Mouse (Mus musculus): ENCODE measurements around the gene Schip1. TPM values are rescaled to one million over a fixed set of nuclear protein-coding genes. Genes with fewer than 3 reads are reported as not detected.

The Schip1 gene
- polyA plus RNA-seq (2014; fragmentation: Nextera tagmentation; extraction: Ambion mirVana) = 66.4 and 73.7 TPM in 2 replicates

DNA sequence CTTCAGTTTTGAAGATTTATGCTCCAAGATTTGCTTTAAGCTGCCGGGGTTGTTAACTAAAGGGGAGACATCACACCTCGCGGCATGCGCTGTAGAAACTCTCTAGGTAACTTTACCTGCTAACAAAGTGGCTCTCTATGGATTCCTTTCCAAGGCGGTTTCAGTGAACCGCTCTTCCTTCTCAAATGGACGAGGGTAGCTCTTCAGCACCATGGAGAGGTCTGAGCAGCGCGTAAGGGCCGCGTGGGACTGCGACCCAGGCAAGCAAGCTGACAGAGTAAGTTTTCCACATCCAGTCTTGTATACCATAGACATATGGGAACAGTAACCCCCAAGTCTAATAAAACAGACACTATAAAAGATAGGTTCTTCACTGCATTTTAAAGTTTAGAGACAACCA lies at the start of gene Schip1:
Gene Schip1 (plus strand): TSS at position 72 of the 400 bp plus-strand sequence.
- no peak within 1 kb of the TSS for H3K4me3 ChIP-seq (ENCODE audit: control insufficient read depth in 1 of 2, insufficient read depth in 1 of 2, low read depth in 1 of 2, low read length in 2 of 2)
- H3K4me2 ChIP-seq (ENCODE audit: low read length) = no peak within 1 kb of the TSS
- no peaks in the 10 kb centered on the region for H3K36me3 ChIP-seq (ENCODE audit: control insufficient read depth, insufficient read depth, low read length)
- no peak for ATAC-seq (ENCODE audit: insufficient number of reproducible peaks, insufficient read depth, low FRiP score, low read depth)
- H3K9me3 ChIP-seq (ENCODE audit: control insufficient read depth, low read length) = no peaks in the 10 kb centered on the region
- no peaks in the 10 kb centered on the region for H3K4me1 ChIP-seq (ENCODE audit: control insufficient read depth in 2 of 2, insufficient read depth in 2 of 2, low read length in 2 of 2)
- H3K27me3 ChIP-seq (ENCODE audit: control insufficient read depth, insufficient read depth, low read length) = no peaks in the 10 kb centered on the region
- H3K27ac ChIP-seq (replicated peaks in 1 of 2; ENCODE audit: control insufficient read depth in 1 of 2, insufficient read depth in 1 of 2, low read depth in 2 of 2, low read length in 2 of 2) = no peak within 1 kb of the TSS
- H3K9ac ChIP-seq (ENCODE audit: low read length) = no peak within 1 kb of the TSS
- WGBS = 22% methylated on average over 12 of the region's 12 CpGs

DNA sequence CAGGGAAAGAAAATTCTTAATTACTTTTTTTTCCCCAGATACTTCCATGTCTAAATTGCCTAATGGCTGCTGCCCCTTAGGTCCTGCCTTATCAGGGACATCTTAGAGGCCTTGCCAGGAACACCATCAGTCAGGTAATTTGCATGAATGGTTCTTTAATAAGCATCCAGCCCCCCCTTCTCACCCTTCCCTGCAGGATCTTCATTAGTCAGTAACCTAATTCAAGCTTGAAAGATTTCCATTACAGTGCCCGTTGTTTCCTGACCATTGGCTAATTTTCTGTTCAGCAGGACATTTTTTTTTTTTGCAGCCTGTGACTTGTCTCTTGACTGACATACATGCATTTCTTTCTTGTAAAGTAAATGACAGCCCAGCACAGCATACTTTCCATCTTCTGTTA lies 48.8 kb upstream of the Schip1 start:
- no peak overlapping the region for H3K4me2 ChIP-seq (ENCODE audit: low read length)
- H3K36me3 ChIP-seq (ENCODE audit: control insufficient read depth, insufficient read depth, low read length) = no peaks in the 10 kb centered on the region
- 59% methylated on average over 1 of the region's 1 CpGs for WGBS
- no peaks in the 10 kb centered on the region for H3K27me3 ChIP-seq (ENCODE audit: control insufficient read depth, insufficient read depth, low read length)
- H3K27ac ChIP-seq (replicated peaks in 1 of 2; ENCODE audit: control insufficient read depth in 1 of 2, insufficient read depth in 1 of 2, low read depth in 2 of 2, low read length in 2 of 2) = no peak overlapping the region
- no peak for ATAC-seq (ENCODE audit: insufficient number of reproducible peaks, insufficient read depth, low FRiP score, low read depth)
- no peak overlapping the region for H3K4me3 ChIP-seq (ENCODE audit: control insufficient read depth in 1 of 2, insufficient read depth in 1 of 2, low read depth in 1 of 2, low read length in 2 of 2)
- no peaks in the 10 kb centered on the region for H3K9me3 ChIP-seq (ENCODE audit: control insufficient read depth, low read length)
- no peaks in the 10 kb centered on the region for H3K4me1 ChIP-seq (ENCODE audit: control insufficient read depth in 2 of 2, insufficient read depth in 2 of 2, low read length in 2 of 2)
- H3K9ac ChIP-seq (ENCODE audit: low read length) = no peak overlapping the region

- Histone ChIP-seq H3K36me3 (ENCODE audit: control insufficient read depth, insufficient read depth, low read length) (no peaks in the 10 kb centered on the region), H3K27me3 (ENCODE audit: control insufficient read depth, insufficient read depth, low read length) (no peaks in the 10 kb centered on the region), H3K4me2 (ENCODE audit: low read length) (no peak overlapping the region), H3K9me3 (ENCODE audit: control insufficient read depth, low read length) (no peaks in the 10 kb centered on the region), H3K4me1 (ENCODE audit: control insufficient read depth in 2 of 2, insufficient read depth in 2 of 2, low read length in 2 of 2) (no peaks in the 10 kb centered on the region), H3K27ac (replicated peaks in 1 of 2; ENCODE audit: control insufficient read depth in 1 of 2, insufficient read depth in 1 of 2, low read depth in 2 of 2, low read length in 2 of 2) (no peak overlapping the region), H3K9ac (ENCODE audit: low read length) (no peak overlapping the region), H3K4me3 (ENCODE audit: control insufficient read depth in 1 of 2, insufficient read depth in 1 of 2, low read depth in 1 of 2, low read length in 2 of 2) (no peak overlapping the region)
- no peak for ATAC-seq (ENCODE audit: insufficient number of reproducible peaks, insufficient read depth, low FRiP score, low read depth)
- 61% methylated on average over 4 of the region's 4 CpGs for WGBS
Measured at GRCm38 (mm10) chr3:68019401-68019800, 45.2 kb upstream of the Schip1 start.

GRCm38 (mm10) chr3:68036097-68036496 lies 28.5 kb upstream of the Schip1 start:
- H3K27me3 ChIP-seq (ENCODE audit: control insufficient read depth, insufficient read depth, low read length) = no peaks in the 10 kb centered on the region
- H3K4me1 ChIP-seq (ENCODE audit: control insufficient read depth in 2 of 2, insufficient read depth in 2 of 2, low read length in 2 of 2) = no peaks in the 10 kb centered on the region
- no peak for ATAC-seq (ENCODE audit: insufficient number of reproducible peaks, insufficient read depth, low FRiP score, low read depth)
- H3K4me3 ChIP-seq (ENCODE audit: control insufficient read depth in 1 of 2, insufficient read depth in 1 of 2, low read depth in 1 of 2, low read length in 2 of 2) = no peak overlapping the region
- no peak overlapping the region for H3K9ac ChIP-seq (ENCODE audit: low read length)
- 68% methylated on average over 3 of the region's 3 CpGs for WGBS
- H3K36me3 ChIP-seq (ENCODE audit: control insufficient read depth, insufficient read depth, low read length) = no peaks in the 10 kb centered on the region
- H3K9me3 ChIP-seq (ENCODE audit: control insufficient read depth, low read length) = no peaks in the 10 kb centered on the region
- no peak overlapping the region for H3K4me2 ChIP-seq (ENCODE audit: low read length)
- H3K27ac ChIP-seq (replicated peaks in 1 of 2; ENCODE audit: control insufficient read depth in 1 of 2, insufficient read depth in 1 of 2, low read depth in 2 of 2, low read length in 2 of 2) = no peak overlapping the region

GRCm38 (mm10) chr3:68042951-68043350 lies 21.7 kb upstream of the Schip1 start:
- WGBS = 78% methylated on average over 2 of the region's 2 CpGs
- no peak overlapping the region for H3K4me2 ChIP-seq (ENCODE audit: low read length)
- H3K27me3 ChIP-seq (ENCODE audit: control insufficient read depth, insufficient read depth, low read length) = no peaks in the 10 kb centered on the region
- no peak overlapping the region for H3K4me3 ChIP-seq (ENCODE audit: control insufficient read depth in 1 of 2, insufficient read depth in 1 of 2, low read depth in 1 of 2, low read length in 2 of 2)
- no peak for ATAC-seq (ENCODE audit: insufficient number of reproducible peaks, insufficient read depth, low FRiP score, low read depth)
- no peaks in the 10 kb centered on the region for H3K9me3 ChIP-seq (ENCODE audit: control insufficient read depth, low read length)
- H3K4me1 ChIP-seq (ENCODE audit: control insufficient read depth in 2 of 2, insufficient read depth in 2 of 2, low read length in 2 of 2) = no peaks in the 10 kb centered on the region
- no peak overlapping the region for H3K9ac ChIP-seq (ENCODE audit: low read length)
- no peak overlapping the region for H3K27ac ChIP-seq (replicated peaks in 1 of 2; ENCODE audit: control insufficient read depth in 1 of 2, insufficient read depth in 1 of 2, low read depth in 2 of 2, low read length in 2 of 2)
- no peaks in the 10 kb centered on the region for H3K36me3 ChIP-seq (ENCODE audit: control insufficient read depth, insufficient read depth, low read length)

GRCm38 (mm10) chr3:68045475-68046416 lies 18.9 kb upstream of the Schip1 start:
- Histone ChIP-seq H3K9ac (ENCODE audit: low read length) (no peak overlapping the region), H3K4me3 (ENCODE audit: control insufficient read depth in 1 of 2, insufficient read depth in 1 of 2, low read depth in 1 of 2, low read length in 2 of 2) (no peak overlapping the region), H3K9me3 (ENCODE audit: control insufficient read depth, low read length) (no peaks in the 10 kb centered on the region), H3K36me3 (ENCODE audit: control insufficient read depth, insufficient read depth, low read length) (no peaks in the 10 kb centered on the region), H3K27me3 (ENCODE audit: control insufficient read depth, insufficient read depth, low read length) (no peaks in the 10 kb centered on the region), H3K4me2 (ENCODE audit: low read length) (no peak overlapping the region), H3K4me1 (ENCODE audit: control insufficient read depth in 2 of 2, insufficient read depth in 2 of 2, low read length in 2 of 2) (no peaks in the 10 kb centered on the region), H3K27ac (replicated peaks in 1 of 2; ENCODE audit: control insufficient read depth in 1 of 2, insufficient read depth in 1 of 2, low read depth in 2 of 2, low read length in 2 of 2) (no peak overlapping the region)
- 49% methylated on average over 9 of the region's 9 CpGs for WGBS
- no peak for ATAC-seq (ENCODE audit: insufficient number of reproducible peaks, insufficient read depth, low FRiP score, low read depth)

- H3K9me3 ChIP-seq (ENCODE audit: control insufficient read depth, low read length) = no peaks in the 10 kb centered on the region
- H3K27me3 ChIP-seq (ENCODE audit: control insufficient read depth, insufficient read depth, low read length) = no peaks in the 10 kb centered on the region
- no peak overlapping the region for H3K4me3 ChIP-seq (ENCODE audit: control insufficient read depth in 1 of 2, insufficient read depth in 1 of 2, low read depth in 1 of 2, low read length in 2 of 2)
- H3K9ac ChIP-seq (ENCODE audit: low read length) = no peak overlapping the region
- no peaks in the 10 kb centered on the region for H3K36me3 ChIP-seq (ENCODE audit: control insufficient read depth, insufficient read depth, low read length)
- no peak overlapping the region for H3K27ac ChIP-seq (replicated peaks in 1 of 2; ENCODE audit: control insufficient read depth in 1 of 2, insufficient read depth in 1 of 2, low read depth in 2 of 2, low read length in 2 of 2)
- 46% methylated on average over 2 of the region's 2 CpGs for WGBS
- H3K4me1 ChIP-seq (ENCODE audit: control insufficient read depth in 2 of 2, insufficient read depth in 2 of 2, low read length in 2 of 2) = no peaks in the 10 kb centered on the region; a peak in 1 of 4 replicates
- ATAC-seq (ENCODE audit: insufficient number of reproducible peaks, insufficient read depth, low FRiP score, low read depth) = no peak
- no peak overlapping the region for H3K4me2 ChIP-seq (ENCODE audit: low read length)
Measured at GRCm38 (mm10) chr3:68053538-68053937, 11.1 kb upstream of the Schip1 start.
